Mouse (Mus musculus): ENCODE measurements around the gene Bmi1.

Gene Bmi1

GRCm38 (mm10) chr2:18687671-18688170 lies 10.9 kb downstream of the Bmi1 start:
- in situ Hi-C loops (cut with MboI; ENCODE audit: low sequenced_read_pairs) = no loop called here

- in situ Hi-C loops (cut with MboI; ENCODE audit: low sequenced_read_pairs) = no loop called here
Measured at GRCm38 (mm10) chr2:18688286-18688685, 11.5 kb downstream of the Bmi1 start.

- in situ Hi-C loops (cut with MboI; ENCODE audit: low sequenced_read_pairs) = no loop called here
Measured at GRCm38 (mm10) chr2:18688708-18689063, 11.9 kb downstream of the Bmi1 start.

GRCm38 (mm10) chr2:18689064-18689921 lies 12.5 kb downstream of the Bmi1 start:
- in situ Hi-C loops (cut with MboI; ENCODE audit: low sequenced_read_pairs) = no loop called here

GRCm38 (mm10) chr2:18690055-18690691 lies 13.4 kb downstream of the Bmi1 start:
- in situ Hi-C loops (cut with MboI; ENCODE audit: low sequenced_read_pairs) = no loop called here

- in situ Hi-C loops (cut with MboI; ENCODE audit: low sequenced_read_pairs) = no loop called here
Measured at GRCm38 (mm10) chr2:18690756-18691155, 13.9 kb downstream of the Bmi1 start.

- in situ Hi-C loops (cut with MboI; ENCODE audit: low sequenced_read_pairs) = no loop called here
Measured at GRCm38 (mm10) chr2:18692031-18692430, 15.2 kb downstream of the Bmi1 start.

- in situ Hi-C loops (cut with MboI; ENCODE audit: low sequenced_read_pairs) = no loop called here
Measured at GRCm38 (mm10) chr2:18692548-18692947, 15.7 kb downstream of the Bmi1 start.

- in situ Hi-C loops (cut with MboI; ENCODE audit: low sequenced_read_pairs) = no loop called here
Measured at GRCm38 (mm10) chr2:18693491-18693870, 16.7 kb downstream of the Bmi1 start.

- in situ Hi-C loops (cut with MboI; ENCODE audit: low sequenced_read_pairs) = no loop called here
Measured at GRCm38 (mm10) chr2:18693871-18694610, 17.2 kb downstream of the Bmi1 start, which contains the start of gene Spag6. Gene Spag6 (plus strand): TSS chr2:18694032.

GRCm38 (mm10) chr2:18694611-18694950 lies 17.8 kb downstream of the Bmi1 start:
- in situ Hi-C loops (cut with MboI; ENCODE audit: low sequenced_read_pairs) = no loop called here

GRCm38 (mm10) chr2:18695163-18695562 lies 18.3 kb downstream of the Bmi1 start:
- in situ Hi-C loops (cut with MboI; ENCODE audit: low sequenced_read_pairs) = no loop called here

GRCm38 (mm10) chr2:18695629-18696150 lies 18.9 kb downstream of the Bmi1 start:
- in situ Hi-C loops (cut with MboI; ENCODE audit: low sequenced_read_pairs) = no loop called here

GRCm38 (mm10) chr2:18697591-18698244 lies 20.9 kb downstream of the Bmi1 start:
- in situ Hi-C loops (cut with MboI; ENCODE audit: low sequenced_read_pairs) = no loop called here

GRCm38 (mm10) chr2:18698663-18699385 lies 22.0 kb downstream of the Bmi1 start:
- in situ Hi-C loops (cut with MboI; ENCODE audit: low sequenced_read_pairs) = no loop called here

- in situ Hi-C loops (cut with MboI; ENCODE audit: low sequenced_read_pairs) = no loop called here
Measured at GRCm38 (mm10) chr2:18699401-18699990, 22.7 kb downstream of the Bmi1 start.

GRCm38 (mm10) chr2:18710356-18710755 lies 33.5 kb downstream of the Bmi1 start:
- in situ Hi-C loops (cut with MboI; ENCODE audit: low sequenced_read_pairs) = no loop called here

- in situ Hi-C loops (cut with MboI; ENCODE audit: low sequenced_read_pairs) = no loop called here
Measured at GRCm38 (mm10) chr2:18713071-18713470, 36.3 kb downstream of the Bmi1 start.

GRCm38 (mm10) chr2:18714337-18714736 lies 37.5 kb downstream of the Bmi1 start:
- in situ Hi-C loops (cut with MboI; ENCODE audit: low sequenced_read_pairs) = no loop called here

GRCm38 (mm10) chr2:18718521-18718920 lies 41.7 kb downstream of the Bmi1 start:
- in situ Hi-C loops (cut with MboI; ENCODE audit: low sequenced_read_pairs) = no loop called here

Measured in CH12F3 (cell line).